Mouse (Mus musculus) cerebellum, adult 8-10 months (tissue): Measurements from ENCODE around the gene Eml2.
"Not testable (repeated sequence)": the region's sequence is repeated elsewhere in the genome, so short reads cannot be mapped to it uniquely, and the experiment has no call there.

Experiments
- DNase-seq: peaks from one replicate; pipeline ENCODE4 v3.0.0; 2022

Eml2 gene

GRCm38 (mm10) chr7:19175708-19176515, at the start of gene Eml2:
Gene Eml2 (plus strand): TSS chr7:19176421.
- peak; percentile 84 for DNase-seq

DNA sequence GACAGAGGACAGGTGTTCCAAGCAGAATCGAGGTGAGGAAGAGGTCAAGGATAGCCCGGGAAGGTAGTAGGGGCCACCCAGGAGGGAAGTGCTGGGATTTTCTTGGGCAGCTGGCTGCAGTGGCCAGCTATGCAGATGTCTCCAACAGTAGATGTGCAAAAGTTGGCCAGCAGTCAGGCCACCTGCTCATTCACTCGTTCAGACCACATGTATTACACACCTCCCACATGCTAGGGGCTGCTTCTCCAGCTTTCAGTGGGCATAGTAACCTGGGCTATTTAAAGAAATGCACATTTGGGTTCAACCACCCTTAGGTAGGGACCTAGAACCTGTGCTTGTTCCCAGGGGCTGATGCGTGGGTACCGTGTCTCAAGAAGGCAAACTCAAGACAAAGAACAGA, 48.5 kb upstream of the Eml2 start:
- DNase-seq, result no peak

- no peak for DNase-seq
Observed at GRCm38 (mm10) chr7:19129396-19129795, 46.8 kb upstream of the Eml2 start.

GRCm38 (mm10) chr7:19130657-19131056, 45.6 kb upstream of the Eml2 start:
- no peak for DNase-seq

DNA sequence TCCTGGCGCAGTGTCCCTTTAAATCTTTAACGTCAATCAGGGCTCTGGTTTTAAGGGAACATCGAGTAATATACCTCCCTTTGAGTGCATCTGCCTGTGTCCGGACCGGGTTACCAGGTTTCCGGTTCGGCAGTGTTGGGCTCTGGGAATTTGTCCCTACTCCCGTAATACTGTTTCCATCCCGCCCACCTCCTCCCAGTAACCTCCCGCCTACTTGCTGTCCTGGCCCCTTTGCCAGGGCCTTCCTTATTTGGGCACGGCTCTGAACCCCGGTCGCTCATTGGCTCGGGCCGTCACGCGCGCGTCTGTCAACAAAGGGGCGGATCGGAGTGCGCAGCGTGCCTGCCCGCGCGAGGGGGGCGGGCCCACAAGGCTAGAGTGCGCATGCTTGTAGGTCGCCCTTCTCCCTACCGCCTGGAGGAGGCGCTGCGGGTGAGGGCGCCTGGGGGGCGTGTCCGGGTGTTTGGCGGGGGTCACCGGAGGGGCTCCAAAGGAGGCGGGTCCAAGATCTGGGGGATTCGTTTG, 44.8 kb upstream of the Eml2 start:
- DNase-seq, result peak; percentile 95

GRCm38 (mm10) chr7:19136168-19136567, 40.1 kb upstream of the Eml2 start:
- DNase-seq, result no peak

- DNase-seq, result no peak
Observed at GRCm38 (mm10) chr7:19136673-19137334, 39.4 kb upstream of the Eml2 start.

DNA sequence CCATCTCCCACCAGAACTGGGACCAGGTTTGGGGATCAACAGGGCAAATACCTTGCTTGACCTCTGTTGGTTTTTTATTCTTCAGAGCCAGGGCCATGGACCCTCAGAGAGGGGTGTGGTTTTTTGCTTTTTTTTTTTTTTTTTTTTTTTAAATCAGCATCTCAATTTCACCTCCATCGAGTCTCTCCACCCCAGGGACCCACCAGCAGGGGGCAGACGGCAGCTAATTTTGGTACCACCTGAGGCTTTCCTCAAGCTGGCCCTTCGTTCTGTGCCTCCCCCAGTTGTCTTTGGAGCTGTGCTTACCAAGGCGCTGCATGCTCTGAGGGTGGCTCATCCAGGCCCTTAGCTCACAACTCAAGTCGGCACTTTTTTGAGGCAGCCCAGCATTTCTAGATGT, 38.8 kb upstream of the Eml2 start:
- no peak for DNase-seq

DNA sequence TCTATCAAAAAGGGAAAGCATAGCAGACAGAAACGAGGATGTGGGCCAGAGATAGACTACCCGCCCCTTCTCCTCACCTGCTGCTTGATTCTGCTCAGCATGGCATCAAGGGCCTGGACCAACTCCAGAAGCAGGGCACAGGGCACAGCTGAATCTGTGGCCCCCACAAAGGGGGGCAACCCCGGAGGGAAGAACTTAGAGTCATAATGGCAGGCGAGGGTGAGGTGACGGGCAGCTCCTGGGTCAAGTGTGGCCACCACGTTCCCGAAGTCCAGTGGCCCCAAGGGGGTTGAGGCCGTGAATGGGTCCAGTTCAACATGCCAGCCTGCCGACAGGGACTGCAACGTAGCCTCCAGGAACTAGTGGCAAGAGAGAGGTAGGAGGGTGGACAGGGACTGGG, 29.4 kb upstream of the Eml2 start:
- DNase-seq, result no peak

DNA sequence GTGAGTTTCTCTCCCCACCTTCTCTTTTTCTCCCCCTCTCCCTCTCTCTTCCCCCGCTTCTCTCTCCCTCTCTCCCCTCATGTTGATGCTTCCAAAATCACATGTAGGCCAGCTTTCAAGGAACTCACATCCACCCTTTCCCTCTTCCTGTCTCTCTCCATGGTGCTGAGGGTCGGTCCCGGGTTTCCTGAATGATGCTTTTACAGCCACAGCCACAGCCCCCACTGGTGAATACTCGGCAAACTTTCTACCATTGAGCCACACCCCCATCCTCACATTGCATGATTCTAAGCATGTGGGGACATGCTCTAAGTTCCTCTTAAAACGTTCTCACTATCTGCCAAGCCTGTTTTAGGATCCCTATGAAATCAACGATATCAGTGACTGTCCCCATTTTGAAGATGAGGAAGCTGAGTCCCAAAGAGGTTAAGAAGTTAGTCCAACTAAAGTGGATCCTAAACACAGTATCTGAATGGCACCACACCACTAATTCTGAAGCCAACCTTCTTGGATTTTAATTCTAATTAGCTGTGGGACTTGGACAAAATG, 28.6 kb upstream of the Eml2 start:
- no peak for DNase-seq

GRCm38 (mm10) chr7:19148180-19148874, 27.9 kb upstream of the Eml2 start:
- DNase-seq, result no peak

GRCm38 (mm10) chr7:19148875-19149541, 27.2 kb upstream of the Eml2 start, which contains the start of gene Qpctl:
Gene Qpctl (minus strand): TSS chr7:19149291.
- DNase-seq, result peak; percentile 96

DNA sequence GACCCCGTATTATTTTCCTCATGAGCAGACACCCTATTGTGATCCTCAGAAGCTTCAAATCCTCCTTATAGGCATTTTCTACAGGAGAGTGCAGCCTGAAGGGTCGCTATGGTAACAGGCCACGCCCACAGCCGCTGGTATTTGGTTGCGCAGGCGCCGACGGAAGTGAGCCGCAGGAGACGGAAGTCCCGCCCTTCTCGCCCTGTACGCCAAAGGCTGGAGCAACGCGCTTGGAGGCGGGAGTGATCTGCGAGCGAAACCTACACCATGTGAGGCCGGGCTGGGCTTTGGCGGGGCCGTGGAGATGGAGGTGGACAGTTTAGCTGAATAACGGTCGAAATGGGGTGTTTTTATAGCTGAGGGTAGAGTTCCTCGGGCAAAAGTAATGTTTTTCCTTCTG, 26.6 kb upstream of the Eml2 start, which contains the start of gene Snrpd2:
TSS of gene Snrpd2 (plus strand) at position 97 of the 400 bp plus-strand sequence.
- DNase-seq, result peak; percentile 96

- DNase-seq, result not testable (repeated sequence)
Observed at GRCm38 (mm10) chr7:19151121-19151520, 25.1 kb upstream of the Eml2 start.

GRCm38 (mm10) chr7:19154796-19155195, 21.4 kb upstream of the Eml2 start:
- no peak for DNase-seq

DNA sequence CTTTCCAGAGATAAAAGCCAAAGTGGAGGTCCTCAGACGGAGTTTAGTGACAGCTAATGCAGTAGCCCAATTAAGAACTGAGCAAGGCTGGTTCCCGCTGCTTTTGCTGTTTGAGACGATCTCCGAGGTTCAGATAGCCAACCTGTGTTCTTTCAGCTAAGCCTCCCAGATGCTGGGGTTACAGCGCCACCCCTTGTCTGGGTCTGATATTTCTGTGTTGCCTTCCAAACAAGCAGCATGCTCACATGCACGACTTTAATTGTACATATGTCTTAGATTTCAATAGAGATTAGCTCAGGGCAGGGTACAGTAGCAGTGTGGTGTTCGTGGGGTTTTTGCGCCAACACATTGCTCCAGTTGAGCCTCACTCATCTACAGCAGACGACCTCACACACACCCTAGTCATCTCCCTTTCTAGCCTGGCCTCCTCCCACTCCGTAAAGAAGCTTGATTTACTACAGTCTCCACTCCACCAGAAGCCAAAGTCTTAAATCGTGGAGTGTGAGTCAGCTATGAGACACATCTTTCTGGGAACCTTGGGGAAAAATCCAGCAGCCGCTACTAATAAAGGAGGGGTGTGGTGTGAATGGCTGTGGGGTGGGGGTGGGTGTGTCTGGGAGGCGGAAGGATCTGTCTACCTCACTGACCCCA, 20.3 kb upstream of the Eml2 start:
- DNase-seq, result no peak

GRCm38 (mm10) chr7:19157160-19157800, 18.9 kb upstream of the Eml2 start:
- peak; percentile 96 for DNase-seq

DNA sequence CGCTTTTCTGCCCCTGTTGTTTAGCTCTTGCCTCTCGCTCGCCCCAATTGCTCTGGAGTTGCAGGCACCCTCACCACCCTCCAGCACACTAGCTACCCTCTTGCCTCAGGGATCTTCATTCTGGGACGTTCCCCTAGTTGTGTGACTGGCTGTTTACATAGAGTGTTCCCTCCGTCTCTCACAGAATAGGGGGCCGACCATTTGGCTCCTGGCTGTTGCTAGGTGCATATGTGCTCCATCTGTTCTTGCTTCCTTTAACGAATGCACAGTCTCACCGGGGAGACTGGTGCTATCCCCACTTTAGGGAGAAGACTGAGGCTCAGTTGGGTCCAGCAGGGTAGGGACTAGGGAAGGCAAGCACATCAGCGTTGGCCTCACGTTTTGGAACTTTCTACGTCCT, 17.6 kb upstream of the Eml2 start:
- DNase-seq, result no peak

DNA sequence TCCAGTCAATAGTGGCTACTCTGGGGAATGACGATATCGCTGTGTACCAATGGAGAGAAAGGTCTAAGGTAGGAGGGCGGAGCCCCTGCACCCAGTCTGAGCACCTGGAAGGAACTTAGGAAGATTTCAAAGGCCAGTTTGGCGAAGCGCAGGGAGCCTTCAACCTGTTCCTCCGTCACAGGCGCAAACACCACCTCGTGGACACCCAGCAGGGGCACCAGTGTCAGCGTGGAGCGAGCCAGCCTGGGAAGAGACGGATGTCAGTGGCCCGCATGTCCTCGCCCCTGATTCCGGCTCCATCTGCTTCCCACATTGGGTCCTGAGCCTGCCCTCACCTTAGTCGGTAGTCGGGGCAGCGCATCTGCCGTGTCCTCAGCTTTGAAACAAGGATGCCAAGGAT, 16.8 kb upstream of the Eml2 start:
- DNase-seq, result no peak

DNA sequence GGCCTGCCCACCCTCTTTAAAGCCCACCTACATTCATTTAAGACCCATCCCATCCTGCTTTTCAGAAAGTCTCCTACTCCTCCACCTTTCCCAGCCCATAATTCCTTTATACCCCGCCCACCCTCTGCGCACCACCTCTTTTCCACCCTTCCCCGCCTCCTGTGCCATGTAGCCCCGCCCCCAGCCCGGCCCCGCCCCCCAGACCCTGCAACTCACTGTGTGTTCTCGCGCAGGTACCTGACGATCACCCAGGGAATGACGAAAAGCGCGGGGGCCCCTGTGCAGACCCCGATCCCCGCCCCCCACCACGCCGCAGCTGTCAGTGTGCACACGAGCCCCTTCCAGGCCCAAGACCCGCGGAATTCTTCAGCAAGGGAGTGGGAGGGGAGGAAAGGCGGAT, 16.1 kb upstream of the Eml2 start:
- DNase-seq, result no peak

GRCm38 (mm10) chr7:19162928-19163327, 13.3 kb upstream of the Eml2 start:
- DNase-seq, result no peak
